Mouse (Mus musculus): ENCODE results near the gene Kif3a. TPM values are rescaled to one million over a fixed set of nuclear protein-coding genes. Genes with fewer than 3 reads are reported as not detected.

Kif3a gene
- total RNA-seq, 2 experiments from 2014 or later: 4.6 to 6.3 TPM

DNA sequence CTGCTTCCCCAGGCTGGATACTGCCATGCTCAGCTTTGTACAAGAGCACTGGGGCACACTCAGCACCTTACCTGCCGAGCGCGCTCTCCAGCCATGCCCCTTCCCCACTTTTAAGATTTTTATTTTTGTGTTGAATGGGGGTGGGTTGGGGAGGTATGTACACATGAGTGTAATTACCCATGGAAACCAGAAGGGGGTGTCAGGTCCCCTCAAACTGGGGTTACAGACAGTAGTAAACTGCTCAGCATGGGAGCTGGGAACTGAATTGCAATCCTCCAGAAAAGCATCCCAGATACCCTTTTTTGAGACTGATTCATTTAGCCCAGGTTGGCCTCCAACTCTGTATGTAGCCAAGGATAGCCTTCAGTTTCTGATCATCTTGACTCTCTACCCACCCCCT, 37.8 kb downstream of the Kif3a start:
- no peak for DNase-seq
- Histone ChIP-seq H3K27ac (no peak overlapping the region), H3K4me3 (no peak overlapping the region)
- intact Hi-C loops (cut with DNase I): no loop called here
- peak; percentile 14; the same call in 1 of the 2 replicates for TF ChIP-seq CTCF (IDR thresholded peaks at IDR 0.05)

DNA sequence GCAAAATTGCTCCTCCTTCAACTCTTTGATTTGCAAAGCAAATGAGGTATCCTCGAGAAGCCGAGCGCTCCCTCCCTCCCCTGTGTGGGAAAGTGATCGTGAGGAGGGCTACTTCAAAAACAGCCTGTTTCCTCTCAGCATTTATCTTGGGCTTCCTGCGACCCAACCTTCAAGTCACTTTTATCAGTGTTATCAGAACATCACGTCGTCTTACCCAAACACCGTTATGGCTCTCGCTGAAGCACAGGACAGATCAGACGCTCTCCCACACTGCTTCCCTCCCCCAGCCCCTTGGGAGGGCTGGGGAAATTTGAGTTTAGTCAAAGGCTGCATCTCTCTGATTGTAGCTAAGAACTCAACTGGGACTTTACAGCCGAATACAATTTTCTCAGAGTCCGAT, 38.4 kb downstream of the Kif3a start:
- Histone ChIP-seq H3K4me3 (no peak overlapping the region), H3K27ac (no peak overlapping the region)
- DNase-seq: no peak
- TF ChIP-seq CTCF (IDR thresholded peaks at IDR 0.05): no peak
- intact Hi-C loops (cut with DNase I): no loop called here

DNA sequence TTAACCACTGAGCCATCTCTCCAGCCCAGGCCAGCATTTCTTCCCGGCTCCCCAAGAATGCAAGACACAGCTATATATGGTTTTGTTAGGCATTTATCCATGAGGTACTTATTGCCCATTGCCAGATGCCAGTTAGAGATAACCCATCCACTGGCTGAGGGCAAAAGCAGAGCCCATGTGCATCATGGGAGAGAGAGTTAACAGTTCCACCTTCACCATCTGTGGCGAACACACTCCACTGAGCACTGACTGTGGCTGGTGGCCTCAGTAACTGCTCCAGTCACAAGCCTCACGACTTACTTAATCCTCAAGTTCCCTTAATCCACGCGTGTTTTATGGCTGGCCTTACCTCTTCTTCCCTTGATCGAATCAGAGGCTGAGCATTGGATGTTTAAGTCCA, 42.1 kb downstream of the Kif3a start:
- intact Hi-C loops (cut with DNase I): no loop called here
- no peak overlapping the region for H3K27ac ChIP-seq
- no peak for TF ChIP-seq CTCF (IDR thresholded peaks at IDR 0.05)
- no peak for DNase-seq
- no peak overlapping the region for H3K4me3 ChIP-seq

DNA sequence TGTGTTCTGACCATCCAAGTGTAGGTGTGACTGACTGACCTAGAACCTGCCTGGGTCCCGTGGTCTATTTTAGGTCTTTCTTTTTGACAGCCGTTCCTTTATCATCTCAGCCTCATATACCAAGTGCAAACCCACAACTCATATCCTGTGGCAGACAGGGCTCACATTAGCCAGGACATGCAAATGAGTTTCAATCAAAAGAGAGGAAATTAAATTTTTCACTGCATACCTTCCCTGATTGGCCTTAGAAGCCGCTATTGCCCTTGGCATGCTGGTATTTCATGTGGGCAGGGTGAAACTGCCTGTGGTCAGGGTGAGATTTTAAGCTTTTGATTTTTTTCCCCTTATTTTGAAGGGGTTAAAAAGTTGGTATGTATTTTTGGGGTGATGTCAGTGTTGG, 42.5 kb downstream of the Kif3a start:
- Histone ChIP-seq H3K4me3 (no peak overlapping the region), H3K27ac (no peak overlapping the region)
- DNase-seq: no peak
- intact Hi-C loops (cut with DNase I): no loop called here
- no peak for TF ChIP-seq CTCF (IDR thresholded peaks at IDR 0.05)

DNA sequence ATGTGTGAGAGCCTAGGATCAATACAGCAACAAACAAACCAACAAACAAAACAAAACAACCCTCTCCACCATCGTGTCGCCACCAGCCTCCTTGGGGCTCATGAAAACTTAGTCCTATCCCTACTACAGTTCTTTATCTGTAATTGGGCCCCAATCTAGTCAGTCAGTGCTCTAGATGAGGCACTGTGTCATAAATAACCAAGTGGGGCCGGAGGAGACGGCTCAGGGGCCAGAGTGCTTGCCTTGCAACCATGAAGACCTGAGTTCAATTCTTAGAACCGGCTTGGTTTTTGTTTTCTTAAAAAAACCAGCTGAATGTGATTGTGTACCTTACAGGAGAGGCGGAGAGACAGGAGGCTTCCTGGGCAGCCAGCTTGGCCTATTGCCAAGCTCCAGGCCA, 48.0 kb downstream of the Kif3a start:
- no peak for TF ChIP-seq CTCF (IDR thresholded peaks at IDR 0.05)
- Histone ChIP-seq H3K27ac (no peak overlapping the region), H3K4me3 (no peak overlapping the region)
- intact Hi-C loops (cut with DNase I): no loop called here
- no peak for DNase-seq

DNA sequence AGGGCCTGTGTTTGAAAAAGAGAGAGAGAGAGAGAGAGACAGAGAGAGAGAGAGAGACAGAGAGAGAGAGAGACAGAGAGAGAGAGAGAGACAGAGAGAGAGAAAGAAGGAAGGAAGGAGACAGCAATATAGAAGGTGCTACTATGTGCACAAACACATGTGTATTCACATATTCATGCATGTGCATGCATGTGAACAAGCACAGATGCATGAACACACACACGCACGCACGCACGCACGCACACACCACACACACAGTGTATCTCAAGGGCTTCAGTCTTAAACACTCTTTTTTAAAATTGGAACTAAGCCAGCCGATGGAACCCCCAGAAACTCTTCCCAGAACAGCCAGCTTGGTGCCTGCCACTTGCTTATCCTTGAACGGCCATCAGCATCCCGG, 48.4 kb downstream of the Kif3a start:
- intact Hi-C loops (cut with DNase I): no loop called here
- TF ChIP-seq CTCF (IDR thresholded peaks at IDR 0.05): no peak

DNA sequence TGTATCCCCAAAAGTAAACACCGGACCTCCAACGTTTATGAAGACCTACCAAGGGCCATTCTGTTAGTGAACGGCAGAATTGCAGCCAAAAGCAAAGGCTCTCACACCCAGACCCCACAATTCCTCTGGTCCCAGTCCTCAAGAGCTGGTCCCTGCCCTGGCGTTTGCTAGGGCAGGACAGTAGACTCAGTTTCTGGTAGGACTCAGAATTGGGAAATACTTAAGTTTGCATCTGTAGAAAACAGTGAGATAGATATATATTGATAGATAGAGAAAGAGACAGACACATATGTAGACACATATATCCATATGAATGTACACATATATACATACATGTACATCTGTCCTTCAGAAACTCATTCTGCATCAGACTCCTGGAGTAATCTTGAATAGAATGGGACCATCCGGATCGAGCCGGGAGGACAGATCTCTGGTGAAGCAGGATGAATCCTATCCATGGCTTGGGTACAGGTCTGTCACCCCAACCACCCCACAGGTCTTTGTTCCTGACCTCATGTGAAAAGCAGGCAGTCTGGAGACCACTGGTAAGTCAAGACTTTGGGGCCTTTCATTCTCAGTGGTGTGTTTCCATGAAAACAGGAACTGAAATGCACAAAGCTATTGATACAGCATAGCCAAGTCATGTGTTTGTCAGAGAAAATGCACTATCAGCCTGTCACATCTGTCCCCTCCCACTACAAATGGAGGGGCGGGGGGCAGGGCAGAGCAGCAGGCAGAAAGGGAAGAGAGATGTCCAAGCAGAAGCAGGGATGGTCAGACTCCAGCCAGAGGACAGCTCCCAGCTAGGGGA, 49.8 kb downstream of the Kif3a start:
- H3K4me3 ChIP-seq: no peak overlapping the region
- TF ChIP-seq CTCF (IDR thresholded peaks at IDR 0.05): no peak
- DNase-seq: no peak
- H3K27ac ChIP-seq: no peak overlapping the region
- intact Hi-C loops (cut with DNase I): no loop called here

More for the DNA sequence above, 48.4 kb downstream of the Kif3a start:
- H3K27ac ChIP-seq: no peak overlapping the region
- H3K4me3 ChIP-seq: no peak overlapping the region
- no peak for DNase-seq

DNA sequence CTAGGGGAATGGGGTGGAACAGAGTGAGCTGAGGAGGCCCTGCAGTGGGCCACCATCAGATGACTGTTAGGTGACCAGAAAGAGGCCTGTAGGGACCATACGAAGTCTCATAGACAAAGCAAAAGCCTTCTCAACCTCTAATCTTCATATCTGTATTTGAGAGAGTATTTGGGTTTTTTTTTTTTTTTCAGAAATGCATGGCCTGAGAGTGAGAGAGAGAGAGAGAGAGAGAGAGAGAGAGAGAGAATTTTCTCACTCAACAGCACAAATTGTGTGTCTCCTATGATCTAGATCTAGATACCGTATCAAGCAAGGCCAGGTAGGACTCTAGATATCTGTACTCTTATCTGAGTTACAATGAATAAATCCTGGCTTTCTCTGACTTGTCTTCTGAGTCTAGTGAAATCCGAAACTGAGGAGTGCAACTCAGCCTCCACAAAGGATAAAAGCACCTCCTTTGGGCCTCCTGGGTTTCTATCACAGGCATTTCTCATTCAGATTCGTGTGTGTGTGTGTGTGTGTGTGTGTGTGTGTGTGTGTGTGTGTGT, 50.5 kb downstream of the Kif3a start:
- Histone ChIP-seq H3K4me3 (no peak overlapping the region), H3K27ac (no peak overlapping the region)
- DNase-seq: no peak
- no peak for TF ChIP-seq CTCF (IDR thresholded peaks at IDR 0.05)
- intact Hi-C loops (cut with DNase I): no loop called here

DNA sequence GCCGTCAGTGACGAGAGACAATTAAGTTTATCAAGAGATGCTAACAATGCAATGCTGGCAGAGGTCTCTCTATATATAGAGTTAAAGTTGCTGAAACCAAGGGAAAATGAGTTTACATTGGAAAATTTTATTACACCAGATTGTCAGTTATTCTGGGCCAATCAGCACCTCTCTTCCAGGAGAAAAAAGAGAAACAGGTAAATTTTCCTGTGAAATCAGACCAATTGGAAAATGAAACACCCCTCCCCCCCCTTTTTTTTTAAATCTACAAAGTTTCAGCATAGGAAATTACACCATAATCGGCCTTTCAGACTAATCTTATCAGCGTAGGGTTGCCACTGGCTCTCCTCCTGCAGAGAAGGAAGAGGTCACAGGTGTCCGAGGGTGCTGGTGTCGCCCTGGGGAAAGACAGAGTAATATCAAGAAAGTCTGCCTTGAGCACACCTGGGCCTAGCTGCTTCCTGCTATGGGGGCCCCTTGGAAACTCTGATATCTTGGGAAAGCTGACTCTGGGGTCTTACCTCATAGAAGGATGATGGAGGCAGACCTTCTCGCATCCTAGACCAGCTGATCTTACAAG, 51.5 kb downstream of the Kif3a start, which contains the start of gene Il4:
Gene Il4 (minus strand): TSS at position 51 of the 580 bp plus-strand sequence.
- H3K27ac ChIP-seq: no peak within 1 kb of the TSS
- DNase-seq: no peak
- TF ChIP-seq CTCF (IDR thresholded peaks at IDR 0.05): no peak
- intact Hi-C loops (cut with DNase I): no loop called here
- H3K4me3 ChIP-seq: no peak within 1 kb of the TSS

DNA sequence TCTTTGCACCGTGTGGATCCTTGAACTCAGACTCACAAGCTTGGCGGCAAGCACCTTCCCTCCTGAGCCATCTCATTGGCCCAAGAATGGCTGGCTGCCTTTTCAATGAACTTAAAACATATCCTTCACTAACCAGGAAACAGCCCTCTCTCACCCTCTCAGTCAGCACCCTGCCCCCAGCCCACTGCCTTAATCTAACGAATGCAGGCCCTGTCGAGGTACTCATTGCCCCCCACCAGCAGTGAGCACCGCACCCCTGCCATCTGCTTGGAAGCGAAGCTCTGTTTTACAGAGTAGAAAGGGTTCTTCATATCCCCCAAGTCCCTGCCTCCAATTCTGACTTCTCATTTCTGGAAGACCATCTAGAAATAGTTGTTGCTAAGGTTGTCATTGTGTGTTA, 52.2 kb downstream of the Kif3a start:
- no peak overlapping the region for H3K27ac ChIP-seq
- no peak overlapping the region for H3K4me3 ChIP-seq
- DNase-seq: no peak
- intact Hi-C loops (cut with DNase I): no loop called here
- TF ChIP-seq CTCF (IDR thresholded peaks at IDR 0.05): no peak

DNA sequence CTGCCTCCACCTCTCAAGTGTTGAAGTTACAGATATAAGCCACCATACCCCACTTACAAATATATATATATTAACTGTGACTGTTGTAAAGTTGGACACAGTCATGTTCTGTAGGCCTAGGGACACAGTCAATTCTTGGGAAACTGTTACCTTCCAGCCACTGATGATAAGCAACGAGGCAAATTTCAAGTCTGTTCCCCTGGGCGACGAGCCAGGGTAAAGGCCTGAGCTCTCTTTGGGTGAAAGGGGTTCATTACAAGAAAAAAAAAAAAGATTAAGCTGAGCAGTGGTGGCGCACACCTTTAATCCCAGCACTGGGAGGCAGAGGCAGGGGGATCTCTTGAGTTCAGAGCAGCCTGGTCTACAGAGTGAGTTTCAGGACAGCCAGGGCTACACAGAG, 52.9 kb downstream of the Kif3a start:
- no peak for TF ChIP-seq CTCF (IDR thresholded peaks at IDR 0.05)
- intact Hi-C loops (cut with DNase I): no loop called here
- DNase-seq: no peak

DNA sequence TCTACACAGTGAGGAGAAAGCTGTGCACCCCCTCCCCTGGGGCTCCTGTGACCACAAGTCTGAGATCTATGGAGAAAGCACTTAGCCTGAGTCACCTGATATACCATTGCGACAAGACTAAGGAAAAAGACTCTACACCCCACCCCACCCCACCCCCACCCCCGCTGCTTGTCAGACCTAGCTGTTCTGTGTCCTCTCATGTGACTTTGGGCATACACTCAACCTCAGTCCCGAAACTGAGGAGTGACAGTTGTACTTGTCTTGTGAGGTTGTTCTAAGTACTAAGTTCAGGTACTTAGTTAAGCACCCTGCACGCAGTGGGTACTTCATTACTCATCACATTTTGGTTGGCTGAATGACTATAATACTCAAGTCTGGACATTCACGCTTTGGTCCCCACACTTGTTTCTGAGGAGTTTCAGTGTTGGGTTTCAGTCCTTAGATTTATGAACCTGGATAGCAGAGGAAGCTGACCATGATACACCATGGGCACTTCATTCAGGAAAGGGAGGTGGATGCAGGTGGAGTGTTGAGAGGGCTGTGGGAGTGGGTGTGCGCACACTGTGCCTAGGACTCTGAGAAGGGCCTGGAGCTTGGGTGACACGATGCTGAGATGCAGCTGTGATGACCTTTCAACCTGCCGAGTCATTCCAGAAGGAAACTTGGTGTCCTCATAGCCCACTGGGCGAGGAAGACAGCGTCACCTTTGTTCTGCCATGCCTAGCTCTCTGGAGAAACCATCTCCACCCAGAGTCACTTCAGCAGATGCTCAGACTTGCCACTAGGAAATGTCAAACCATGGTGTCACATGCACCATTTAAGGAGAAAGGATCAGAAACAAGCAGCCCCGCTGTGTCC, 54.6 kb downstream of the Kif3a start:
- intact Hi-C loops (cut with DNase I): no loop called here
- H3K27ac ChIP-seq: no peak overlapping the region
- TF ChIP-seq CTCF (IDR thresholded peaks at IDR 0.05): no peak
- no peak overlapping the region for H3K4me3 ChIP-seq
- no peak for DNase-seq

More for the DNA sequence above, 52.9 kb downstream of the Kif3a start:
- no peak overlapping the region for H3K27ac ChIP-seq
- no peak overlapping the region for H3K4me3 ChIP-seq

DNA sequence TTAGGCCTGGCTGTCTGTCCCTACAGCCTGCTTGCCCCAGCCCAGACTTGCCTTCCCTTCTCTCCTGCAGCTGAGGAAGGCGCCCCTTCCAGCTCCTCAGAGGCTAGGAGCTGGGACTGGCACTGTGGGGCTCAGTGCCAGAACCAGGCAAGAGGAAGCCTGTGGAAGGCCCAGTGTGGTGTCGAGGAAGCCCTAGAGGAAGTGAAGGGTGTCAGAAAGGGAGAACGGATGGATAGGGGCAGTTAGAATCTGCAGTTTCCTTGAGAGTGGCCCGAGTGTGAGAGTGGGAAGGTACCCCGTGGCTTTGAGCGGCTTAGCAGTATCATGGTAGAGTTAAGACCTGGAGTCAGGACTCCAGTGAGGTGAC, 55.2 kb downstream of the Kif3a start:
- no peak overlapping the region for H3K4me3 ChIP-seq
- no peak for TF ChIP-seq CTCF (IDR thresholded peaks at IDR 0.05)
- H3K27ac ChIP-seq: no peak overlapping the region
- intact Hi-C loops (cut with DNase I): no loop called here
- DNase-seq: no peak

All from gastrocnemius, adult 2 months (tissue).